Mouse (Mus musculus): ENCODE data around the gene Tlr9. TPM values are rescaled to one million over a fixed set of nuclear protein-coding genes. Genes with fewer than 3 reads are reported as not detected.

The Tlr9 gene
- total and polyA plus RNA-seq, 3 experiments: not detected

DNA sequence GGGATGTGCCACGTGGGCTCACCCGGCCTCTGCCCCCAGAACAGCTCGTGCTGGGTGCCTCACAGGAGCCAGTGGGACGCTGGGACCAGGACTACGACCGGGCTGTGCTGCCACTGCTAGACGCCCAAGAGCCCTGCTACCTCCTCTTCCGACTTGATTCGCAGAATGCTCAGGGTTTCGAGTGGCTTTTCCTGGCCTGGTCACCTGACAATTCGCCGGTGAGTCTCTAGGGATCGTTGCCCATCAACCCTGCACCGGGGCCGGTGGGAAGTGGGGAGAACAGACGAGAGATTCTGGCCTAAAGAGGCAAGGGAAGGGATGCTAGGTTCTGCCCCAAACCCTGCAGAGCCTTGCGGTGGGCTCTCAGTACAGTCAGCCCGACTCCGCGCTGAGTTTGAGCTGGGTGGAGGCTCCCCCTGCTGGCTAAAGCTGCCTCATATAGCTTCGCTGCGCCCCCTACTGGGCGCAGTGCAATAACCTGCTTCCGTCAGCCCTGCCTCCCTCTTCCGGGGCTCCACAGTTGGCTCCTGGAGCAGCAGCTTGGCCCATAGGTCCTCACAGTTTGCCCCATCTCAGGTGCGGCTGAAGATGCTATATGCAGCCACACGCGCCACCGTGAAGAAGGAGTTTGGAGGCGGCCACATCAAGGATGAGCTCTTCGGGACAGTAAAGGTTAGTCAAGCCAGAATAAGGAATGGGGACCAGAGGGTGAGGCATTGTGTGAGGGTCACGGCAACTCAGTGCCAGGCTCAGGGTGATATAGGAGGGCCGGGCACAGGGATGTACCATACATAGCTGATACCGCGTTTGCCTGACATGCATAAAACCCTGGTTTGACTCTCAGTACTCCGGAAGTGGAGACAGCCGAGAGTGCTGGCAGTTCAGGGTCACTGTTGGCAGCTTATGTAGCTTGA lies 10.5 kb upstream of the Tlr9 start (continued):
- TF ChIP-seq MYB (IDR thresholded peaks at IDR 0.05; ENCODE audit: low read depth, low read length): no peak
- TF ChIP-seq BHLHE40 (IDR thresholded peaks at IDR 0.05; ENCODE audit: borderline replicate concordance, low read depth, low read length): peak; percentile 46; the same call in 1 of the 2 replicates
- peak; percentile 73 for TF ChIP-seq ELF1 (IDR thresholded peaks at IDR 0.05; ENCODE audit: low read depth, low read length)
- peak; percentile 72 for TF ChIP-seq JUND (IDR thresholded peaks at IDR 0.05; ENCODE audit: low read depth, low read length)

DNA sequence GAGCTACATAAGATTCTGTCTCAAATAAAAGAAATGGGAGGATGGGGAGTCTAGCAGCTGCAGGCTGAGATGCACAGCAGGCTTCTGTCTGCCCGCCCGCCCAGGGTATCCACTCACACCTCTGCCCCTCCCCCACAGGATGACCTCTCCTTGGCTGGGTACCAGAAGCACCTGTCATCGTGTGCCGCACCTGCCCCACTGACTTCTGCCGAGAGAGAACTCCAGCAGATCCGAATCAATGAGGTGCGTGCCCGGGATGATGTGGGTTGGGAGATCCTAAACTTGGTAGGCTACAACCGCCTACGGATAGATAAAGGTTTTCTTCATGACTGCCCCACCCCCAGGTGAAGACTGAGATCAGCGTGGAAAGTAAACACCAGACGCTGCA lies 9.8 kb upstream of the Tlr9 start:
- Histone ChIP-seq H3K79me2 (ENCODE audit: control insufficient read depth, insufficient read depth, low read length, poor library complexity) (no peaks in the 10 kb centered on the region), H3K4me3 (ENCODE audit: control insufficient read depth in 1 of 2, insufficient read depth in 1 of 2, low read depth in 2 of 2, low read length in 2 of 2) (no peak overlapping the region), H3K9ac (ENCODE audit: control insufficient read depth, low read depth, low read length, poor library complexity, severe bottlenecking) (no peak overlapping the region), H3K9me3 (replicated peaks; ENCODE audit: insufficient read depth, low read length) (no peaks in the 10 kb centered on the region), H3K27me3 (ENCODE audit: control insufficient read depth in 1 of 2, insufficient read depth in 2 of 2, low read length in 2 of 2) (no peaks in the 10 kb centered on the region), H3K36me3 (ENCODE audit: control insufficient read depth in 1 of 2, insufficient read depth in 2 of 2, low read length in 2 of 2) (no peaks in the 10 kb centered on the region; a peak in 1 of 4 replicates), H3K4me1 (ENCODE audit: control insufficient read depth in 1 of 2, insufficient read depth in 2 of 2, low read length in 2 of 2) (no peaks in the 10 kb centered on the region), H3K27ac (ENCODE audit: control insufficient read depth, low read depth, low read length) (no peak overlapping the region)
- TF ChIP-seq ZNF384 (IDR thresholded peaks at IDR 0.05; ENCODE audit: low read depth, low read length): no peak
- no peak for TF ChIP-seq MXI1 (IDR thresholded peaks at IDR 0.05; ENCODE audit: low read depth, low read length)
- no peak for TF ChIP-seq CHD1 (IDR thresholded peaks at IDR 0.05; ENCODE audit: low read depth, low read length)
- no peak for TF ChIP-seq USF2 (IDR thresholded peaks at IDR 0.05; ENCODE audit: borderline replicate concordance in 1 of 2, insufficient read depth in 1 of 2, low read depth in 1 of 2, low read length in 2 of 2)
- no peak for TF ChIP-seq ZMIZ1 (IDR thresholded peaks at IDR 0.05; ENCODE audit: low read depth, low read length)
- TF ChIP-seq MEF2A (IDR thresholded peaks at IDR 0.05; ENCODE audit: extremely low read depth, insufficient replicate concordance, low read depth, low read length, poor library complexity, severe bottlenecking): no peak
- TF ChIP-seq CTCF (IDR thresholded peaks at IDR 0.05 in 2 of 3, conservative IDR thresholded peaks at IDR 0.05 in 1 of 3; ENCODE audit: control insufficient read depth in 1 of 3, insufficient read depth in 1 of 3, low read depth in 2 of 3, low read length in 3 of 3, poor library complexity in 1 of 3, severe bottlenecking in 1 of 3): no peak
- TF ChIP-seq SMC3 (IDR thresholded peaks at IDR 0.05; ENCODE audit: low read depth, low read length): no peak
- TF ChIP-seq HCFC1 (IDR thresholded peaks at IDR 0.05; ENCODE audit: low read depth, low read length): no peak
- TF ChIP-seq NELFE (IDR thresholded peaks at IDR 0.05; ENCODE audit: low read depth, low read length): no peak
- TF ChIP-seq POLR2AphosphoS2 (IDR thresholded peaks at IDR 0.05; ENCODE audit: low read length): no peak
- TF ChIP-seq NRF1 (IDR thresholded peaks at IDR 0.05; ENCODE audit: insufficient read depth, low read depth, low read length, poor library complexity, severe bottlenecking): no peak
- no peak for TF ChIP-seq BHLHE40 (IDR thresholded peaks at IDR 0.05; ENCODE audit: borderline replicate concordance, low read depth, low read length)
- no peak for TF ChIP-seq GATA1 (IDR thresholded peaks at IDR 0.05; ENCODE audit: low read depth, low read length)
- no peak for TF ChIP-seq KAT2A (conservative IDR thresholded peaks at IDR 0.05; ENCODE audit: low read depth, low read length)
- no peak for DNase-seq (ENCODE audit: low read depth, low spot score)

Data from MEL (cell line).